In genomic region chr12:69532091-69532490, GRCm38 (mm10) we compare ENCODE assay signal across 21 mouse cellular contexts. TPM values are rescaled to one million over a fixed set of nuclear protein-coding genes. Genes with fewer than 3 reads are reported as not detected.
DNase-seq lines count a peak whose midpoint lies in the region; TF ChIP-seq lines count a peak whose summit lies in the region.
"Had no signal": no experiment of that assay in that cellular context is flagged by ENCODE, and none has a peak within 500 bp of the region (broad histone marks: within the 10 kb centered on the region; RNA-seq: fewer than 3 reads in every experiment).

No protein-coding gene starts in this region.

- TF ChIP-seq CTCF in lung, adult 2 months (IDR thresholded peaks at IDR 0.05; ENCODE audit: insufficient read depth, low read length), result no peak

- H3K36me3 ChIP-seq in heart, embryonic 10.5 days, result no peaks in the 10 kb centered on the region
- H3K36me3 ChIP-seq: embryonic facial prominence, embryonic 10.5 days; embryonic facial prominence, embryonic 13.5 days; forebrain, embryonic 12.5 days; forebrain, embryonic 15.5 days; hindbrain, embryonic 12.5 days; hindbrain, embryonic 15.5 days had no signal

- 86% methylated on average over 4 of the region's 4 CpGs for WGBS in heart, embryonic 10.5 days
- WGBS in lung, adult 2 months, result 71% methylated on average over 4 of the region's 4 CpGs

- H3K27ac ChIP-seq in heart, embryonic 10.5 days, result no peak overlapping the region
- H3K27ac ChIP-seq: embryonic facial prominence, embryonic 10.5 days; embryonic facial prominence, embryonic 13.5 days; forebrain, embryonic 12.5 days; forebrain, embryonic 15.5 days; hindbrain, embryonic 12.5 days; hindbrain, embryonic 15.5 days had no signal

- no peak for TF ChIP-seq POLR2A in lung, adult 2 months (IDR thresholded peaks at IDR 0.05; ENCODE audit: borderline replicate concordance, extremely low read depth, low read depth, low read length)

- peaks cover 13% of the 10 kb centered on the region; the same call in 1 of the 2 replicates for H3K4me1 ChIP-seq in heart, embryonic 10.5 days
- H3K4me1 ChIP-seq in lung, adult 2 months (ENCODE audit: control insufficient read depth, insufficient read depth, low read length), result peaks cover 14% of the 10 kb centered on the region

- DNase-seq in heart, adult 11 months, result peak; percentile 89
- no peak for DNase-seq in heart, embryonic 10.5 days (ENCODE audit: low spot score)
- DNase-seq in heart, postnatal 4 days, result peak; percentile 39
- no peak for DNase-seq in heart, adult 8-10 months (ENCODE audit: low spot score)
- peak; percentile 46 for DNase-seq in lung, adult 2 months
- no peak for DNase-seq in lung, postnatal 14 days
- DNase-seq: adrenal gland, adult 8-10 months; adrenal gland, postnatal 25 days; cerebellum, adult 11-12 months; cerebellum, adult 8-10 months; cerebellum, postnatal 10 days; cerebellum, postnatal 36 days; embryo, embryonic 11 days; gastrocnemius, postnatal 25 days had no signal

- H3K4me3 ChIP-seq in heart, embryonic 10.5 days, result no peak overlapping the region
- H3K4me3 ChIP-seq in lung, adult 2 months (replicated peaks; ENCODE audit: extremely low read depth, low read depth, low read length), result no peak overlapping the region
- H3K4me3 ChIP-seq: embryonic facial prominence, embryonic 10.5 days; embryonic facial prominence, embryonic 13.5 days; erythroblast, embryonic 14.5 days; forebrain, embryonic 12.5 days; forebrain, embryonic 15.5 days; hindbrain, embryonic 12.5 days; hindbrain, embryonic 15.5 days had no signal

- H3K9me3 ChIP-seq in heart, embryonic 10.5 days, result no peaks in the 10 kb centered on the region
- H3K9me3 ChIP-seq: embryonic facial prominence, embryonic 10.5 days; embryonic facial prominence, embryonic 13.5 days; forebrain, embryonic 12.5 days; forebrain, embryonic 15.5 days; hindbrain, embryonic 12.5 days; hindbrain, embryonic 15.5 days had no signal

- no peaks in the 10 kb centered on the region for H3K27me3 ChIP-seq in heart, embryonic 10.5 days (ENCODE audit: insufficient read depth, poor library complexity, severe bottlenecking)
- H3K27me3 ChIP-seq: embryonic facial prominence, embryonic 13.5 days; forebrain, embryonic 12.5 days; forebrain, embryonic 15.5 days; hindbrain, embryonic 12.5 days; hindbrain, embryonic 15.5 days had no signal

RNA-seq across cellular contexts. Expression of gene Vcpkmt, which starts 50.7 kb away (rescaled TPM):
- 33.0 and 35.7 TPM in 2 replicates for polyA plus RNA-seq in heart, embryonic 10.5 days (2016; fragmentation: Nextera tagmentation; extraction: Ambion mirVana)
- total RNA-seq in heart, postnatal 4 days (2021), result 1 to 10 TPM; 6.3 to 6.9 TPM
- total RNA-seq in heart, adult 8-10 months (2022), result 1 to 10 TPM; 2.7 to 3.7 (median 3.3) TPM
- polyA plus RNA-seq in lung, adult 2 months (2012; rRNA removed), result 7.3 and 11.3 TPM in 2 replicates

Comparison
In these comparisons a context has a peak if more than half of its experiments do, and no peak if none do; other contexts are left out.
1. DNase-seq: peak in heart, adult 11 months (single experiment), heart, postnatal 4 days (single experiment) and lung, adult 2 months (single experiment); none in heart, embryonic 10.5 days (single experiment), heart, adult 8-10 months (single experiment) and lung, postnatal 14 days (single experiment).